Mouse (Mus musculus): ENCODE results near the gene Nav3.

- no peak for TF ChIP-seq CTCF (IDR thresholded peaks at IDR 0.05; ENCODE audit: extremely low read depth, insufficient read length, insufficient replicate concordance, low read depth, low read length)
- no peak for TF ChIP-seq POLR2A (IDR thresholded peaks at IDR 0.05; ENCODE audit: low read depth, low read length)
Measured at GRCm38 (mm10) chr10:110413281-110413897, 42.6 kb downstream of the Nav3 start.
